Mouse (Mus musculus): ENCODE measurements around the gene D630045J12Rik. TPM values are rescaled to one million over a fixed set of nuclear protein-coding genes. Genes with fewer than 3 reads are reported as not detected.

D630045J12Rik gene
- polyA plus RNA-seq, 1 experiment from 2014 or later = 2.6 TPM

- Histone ChIP-seq H3K27me3 (replicated peaks) (no peaks in the 10 kb centered on the region), H3K4me2 (no peak overlapping the region), H3K4me3 (no peak overlapping the region), H3K27ac (ENCODE audit: poor library complexity, severe bottlenecking) (peak overlapping the region; percentile 18; the same call in 1 of the 2 replicates), H3K9ac (no peak overlapping the region), H3K36me3 (peaks cover 43% of the 10 kb centered on the region), H3K9me3 (replicated peaks) (no peaks in the 10 kb centered on the region), H3K4me1 (replicated peaks) (peaks cover 9% of the 10 kb centered on the region)
- ATAC-seq (ENCODE audit: insufficient number of reproducible peaks, low FRiP score) = peak; percentile 57
- WGBS = 65% methylated on average over 4 of the region's 4 CpGs
Observed at GRCm38 (mm10) chr6:38131801-38132231, 122.0 kb downstream of the D630045J12Rik start.

- Histone ChIP-seq H3K9ac (no peak overlapping the region), H3K4me3 (no peak overlapping the region), H3K27ac (ENCODE audit: poor library complexity, severe bottlenecking) (no peak overlapping the region), H3K4me1 (replicated peaks) (peaks cover 9% of the 10 kb centered on the region), H3K27me3 (replicated peaks) (no peaks in the 10 kb centered on the region), H3K9me3 (replicated peaks) (no peaks in the 10 kb centered on the region), H3K4me2 (no peak overlapping the region), H3K36me3 (peaks cover 26% of the 10 kb centered on the region)
- no peak for ATAC-seq (ENCODE audit: insufficient number of reproducible peaks, low FRiP score)
- WGBS = 95% methylated on average over 5 of the region's 5 CpGs
Observed at GRCm38 (mm10) chr6:38129883-38130282, 123.9 kb downstream of the D630045J12Rik start.

GRCm38 (mm10) chr6:38128115-38128514, 125.7 kb downstream of the D630045J12Rik start:
- Histone ChIP-seq H3K9ac (no peak overlapping the region), H3K4me3 (no peak overlapping the region), H3K27ac (ENCODE audit: poor library complexity, severe bottlenecking) (no peak overlapping the region), H3K9me3 (replicated peaks) (no peaks in the 10 kb centered on the region), H3K4me2 (no peak overlapping the region), H3K36me3 (peaks cover 23% of the 10 kb centered on the region), H3K27me3 (replicated peaks) (no peaks in the 10 kb centered on the region), H3K4me1 (replicated peaks) (peaks cover 16% of the 10 kb centered on the region)
- no peak for ATAC-seq (ENCODE audit: insufficient number of reproducible peaks, low FRiP score)
- 81% methylated on average over 14 of the region's 14 CpGs for WGBS

- no peak for ATAC-seq (ENCODE audit: insufficient number of reproducible peaks, low FRiP score)
- H3K27ac ChIP-seq (ENCODE audit: poor library complexity, severe bottlenecking) = no peak overlapping the region
- no peaks in the 10 kb centered on the region for H3K27me3 ChIP-seq (replicated peaks)
- H3K4me3 ChIP-seq = no peak overlapping the region
- H3K4me1 ChIP-seq (replicated peaks) = peaks cover 17% of the 10 kb centered on the region
- H3K9ac ChIP-seq = no peak overlapping the region
- H3K4me2 ChIP-seq = no peak overlapping the region
- H3K36me3 ChIP-seq = peaks cover 23% of the 10 kb centered on the region
- H3K9me3 ChIP-seq (replicated peaks) = no peaks in the 10 kb centered on the region
- 84% methylated on average over 3 of the region's 3 CpGs for WGBS
Observed at GRCm38 (mm10) chr6:38125462-38125861, 128.3 kb downstream of the D630045J12Rik start.

- ATAC-seq (ENCODE audit: insufficient number of reproducible peaks, low FRiP score) = no peak
- no peaks in the 10 kb centered on the region for H3K27me3 ChIP-seq (replicated peaks)
- peaks cover 17% of the 10 kb centered on the region for H3K36me3 ChIP-seq
- no peak overlapping the region for H3K9ac ChIP-seq
- 94% methylated on average over 5 of the region's 5 CpGs for WGBS
- H3K4me1 ChIP-seq (replicated peaks) = peaks cover 17% of the 10 kb centered on the region
- no peak overlapping the region for H3K4me2 ChIP-seq
- H3K9me3 ChIP-seq (replicated peaks) = no peaks in the 10 kb centered on the region
- H3K27ac ChIP-seq (ENCODE audit: poor library complexity, severe bottlenecking) = no peak overlapping the region
- H3K4me3 ChIP-seq = no peak overlapping the region
Observed at GRCm38 (mm10) chr6:38124882-38125281, 128.9 kb downstream of the D630045J12Rik start.

- Histone ChIP-seq H3K27ac (ENCODE audit: poor library complexity, severe bottlenecking) (no peak within 1 kb of the TSS), H3K36me3 (peaks cover 16% of the 10 kb centered on the region), H3K9me3 (replicated peaks) (no peaks in the 10 kb centered on the region), H3K4me1 (replicated peaks) (peaks cover 17% of the 10 kb centered on the region), H3K9ac (no peak within 1 kb of the TSS), H3K4me3 (no peak within 1 kb of the TSS), H3K4me2 (no peak within 1 kb of the TSS), H3K27me3 (replicated peaks) (no peaks in the 10 kb centered on the region)
- 86% methylated on average over 7 of the region's 7 CpGs for WGBS
- ATAC-seq (ENCODE audit: insufficient number of reproducible peaks, low FRiP score) = no peak
Observed at GRCm38 (mm10) chr6:38124207-38124835, 129.5 kb downstream of the D630045J12Rik start, which contains the start of gene Atp6v0a4. Gene Atp6v0a4 (minus strand): TSS chr6:38124586.

GRCm38 (mm10) chr6:38123471-38124206, 130.2 kb downstream of the D630045J12Rik start:
- H3K27ac ChIP-seq (ENCODE audit: poor library complexity, severe bottlenecking) = no peak overlapping the region
- no peak overlapping the region for H3K4me2 ChIP-seq
- no peaks in the 10 kb centered on the region for H3K27me3 ChIP-seq (replicated peaks)
- H3K9ac ChIP-seq = no peak overlapping the region
- H3K36me3 ChIP-seq = peaks cover 13% of the 10 kb centered on the region
- H3K9me3 ChIP-seq (replicated peaks) = no peaks in the 10 kb centered on the region
- WGBS = 68% methylated on average over 18 of the region's 18 CpGs
- H3K4me1 ChIP-seq (replicated peaks) = peaks cover 17% of the 10 kb centered on the region
- H3K4me3 ChIP-seq = no peak overlapping the region
- no peak for ATAC-seq (ENCODE audit: insufficient number of reproducible peaks, low FRiP score)

- Histone ChIP-seq H3K4me1 (replicated peaks) (peaks cover 17% of the 10 kb centered on the region), H3K27me3 (replicated peaks) (no peaks in the 10 kb centered on the region), H3K4me2 (no peak overlapping the region), H3K27ac (ENCODE audit: poor library complexity, severe bottlenecking) (no peak overlapping the region), H3K9me3 (replicated peaks) (no peaks in the 10 kb centered on the region), H3K4me3 (no peak overlapping the region), H3K36me3 (peaks cover 7% of the 10 kb centered on the region), H3K9ac (no peak overlapping the region)
- WGBS = 59% methylated on average over 6 of the region's 6 CpGs
- ATAC-seq (ENCODE audit: insufficient number of reproducible peaks, low FRiP score) = no peak
Observed at GRCm38 (mm10) chr6:38122791-38123190, 131.0 kb downstream of the D630045J12Rik start.

GRCm38 (mm10) chr6:38121843-38122242, 132.0 kb downstream of the D630045J12Rik start:
- 79% methylated on average over 5 of the region's 5 CpGs for WGBS
- H3K9me3 ChIP-seq (replicated peaks) = no peaks in the 10 kb centered on the region
- H3K9ac ChIP-seq = no peak overlapping the region
- H3K36me3 ChIP-seq = no peaks in the 10 kb centered on the region; the same call in 1 of the 2 replicates
- no peak overlapping the region for H3K27ac ChIP-seq (ENCODE audit: poor library complexity, severe bottlenecking)
- no peak overlapping the region for H3K4me2 ChIP-seq
- H3K27me3 ChIP-seq (replicated peaks) = no peaks in the 10 kb centered on the region
- H3K4me3 ChIP-seq = no peak overlapping the region
- no peak for ATAC-seq (ENCODE audit: insufficient number of reproducible peaks, low FRiP score)
- H3K4me1 ChIP-seq (replicated peaks) = peaks cover 17% of the 10 kb centered on the region

- WGBS = 62% methylated on average over 9 of the region's 9 CpGs
- Histone ChIP-seq H3K36me3 (no peaks in the 10 kb centered on the region; the same call in 1 of the 2 replicates), H3K27me3 (replicated peaks) (no peaks in the 10 kb centered on the region), H3K9ac (no peak overlapping the region), H3K27ac (ENCODE audit: poor library complexity, severe bottlenecking) (no peak overlapping the region), H3K4me1 (replicated peaks) (peaks cover 17% of the 10 kb centered on the region), H3K4me2 (no peak overlapping the region), H3K9me3 (replicated peaks) (no peaks in the 10 kb centered on the region), H3K4me3 (no peak overlapping the region)
- ATAC-seq (ENCODE audit: insufficient number of reproducible peaks, low FRiP score) = no peak
Observed at GRCm38 (mm10) chr6:38120681-38121371, 133.0 kb downstream of the D630045J12Rik start.

- Histone ChIP-seq H3K36me3 (no peaks in the 10 kb centered on the region), H3K4me2 (no peak overlapping the region), H3K9ac (no peak overlapping the region), H3K9me3 (replicated peaks) (no peaks in the 10 kb centered on the region), H3K27me3 (replicated peaks) (no peaks in the 10 kb centered on the region), H3K4me3 (no peak overlapping the region), H3K27ac (ENCODE audit: poor library complexity, severe bottlenecking) (no peak overlapping the region), H3K4me1 (replicated peaks) (peaks cover 12% of the 10 kb centered on the region)
- 80% methylated on average over 6 of the region's 6 CpGs for WGBS
- ATAC-seq (ENCODE audit: insufficient number of reproducible peaks, low FRiP score) = no peak
Observed at GRCm38 (mm10) chr6:38118341-38118740, 135.5 kb downstream of the D630045J12Rik start.
